Mouse (Mus musculus) heart, postnatal 0 days (tissue): Measurements from ENCODE around the gene Il9r.

Experiments used
- CTCF ChIP-seq: IDR thresholded peaks from 2 replicates; pipeline ENCODE4 v1.5.1; 2016; ENCODE audit warnings: antibody characterized with exemption, control low read depth, low read depth
- EP300 ChIP-seq: IDR thresholded peaks from 2 replicates; pipeline ENCODE4 v1.6.1; 2016; ENCODE audit warnings: antibody characterized with exemption, low read depth

DNA sequence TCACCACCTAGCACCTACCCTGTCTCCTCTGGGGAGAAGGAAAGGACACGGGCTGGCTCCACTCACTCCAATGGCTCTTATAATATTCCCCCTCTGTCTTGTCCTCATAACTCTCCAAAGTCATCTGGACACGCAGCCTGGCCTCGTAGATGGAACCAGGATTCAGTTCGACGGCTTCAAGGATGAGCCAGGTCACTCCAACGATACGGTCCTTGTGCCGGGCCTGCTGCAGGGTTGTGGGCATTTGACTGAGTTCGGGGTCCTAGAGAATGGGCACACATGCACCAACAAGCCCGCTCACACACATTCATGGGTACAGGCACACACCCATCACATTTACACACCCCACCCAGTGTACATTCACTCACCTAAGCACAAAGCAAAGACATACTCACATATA lies 6.9 kb downstream of the Il9r start:
- TF ChIP-seq CTCF (no peak), EP300 (no peak)
